Mouse (Mus musculus) liver, adult (tissue): ENCODE results near the gene Zkscan16.

Experiments used
- GATA4 ChIP-seq: IDR thresholded peaks from 2 replicates; pipeline ENCODE4 v1.6.1; 2014; ENCODE audit warnings: mild to moderate bottlenecking, low read length; ENCODE audit not compliant: insufficient replicate concordance

Zkscan16 gene

DNA sequence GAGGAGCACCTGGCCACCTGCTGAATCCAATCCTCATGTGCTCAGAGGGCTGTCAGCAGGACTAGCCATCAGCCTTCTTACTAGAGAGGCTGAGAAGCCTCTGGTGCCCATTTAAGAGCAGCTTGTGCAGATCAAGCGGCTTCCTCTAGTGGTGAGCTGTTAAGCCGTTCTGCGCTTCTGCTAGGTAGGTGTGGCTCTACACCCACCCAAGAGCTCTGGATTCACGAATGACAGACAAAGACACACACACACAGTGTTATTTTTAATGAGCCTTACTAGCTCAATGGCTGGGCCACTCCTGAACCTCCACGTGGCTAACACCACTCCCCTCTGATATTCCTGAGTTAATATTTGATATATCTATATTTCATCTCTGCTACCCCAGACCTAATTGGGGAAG, 17.8 kb upstream of the Zkscan16 start:
- TF ChIP-seq GATA4, result no peak

DNA sequence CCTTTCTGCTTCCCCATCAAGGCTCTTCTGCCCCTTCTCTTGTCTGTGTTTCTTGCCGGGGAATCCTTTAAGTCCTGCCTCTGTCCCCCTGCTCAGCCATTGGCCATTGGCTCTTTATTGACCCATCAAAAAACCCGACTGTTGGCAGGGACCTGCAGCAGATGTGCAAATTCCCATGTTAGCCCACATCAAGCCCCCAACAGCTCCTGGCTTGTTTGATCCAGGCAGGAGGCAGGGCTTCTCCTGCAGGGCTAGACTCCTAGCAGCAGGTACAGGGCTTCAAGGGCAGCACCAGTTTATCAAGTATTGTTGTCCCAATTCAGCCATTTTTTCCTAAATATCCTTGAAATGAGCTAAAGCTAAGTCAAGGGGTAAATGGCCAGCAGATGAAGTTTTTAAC, 17.3 kb upstream of the Zkscan16 start:
- TF ChIP-seq GATA4, result no peak

DNA sequence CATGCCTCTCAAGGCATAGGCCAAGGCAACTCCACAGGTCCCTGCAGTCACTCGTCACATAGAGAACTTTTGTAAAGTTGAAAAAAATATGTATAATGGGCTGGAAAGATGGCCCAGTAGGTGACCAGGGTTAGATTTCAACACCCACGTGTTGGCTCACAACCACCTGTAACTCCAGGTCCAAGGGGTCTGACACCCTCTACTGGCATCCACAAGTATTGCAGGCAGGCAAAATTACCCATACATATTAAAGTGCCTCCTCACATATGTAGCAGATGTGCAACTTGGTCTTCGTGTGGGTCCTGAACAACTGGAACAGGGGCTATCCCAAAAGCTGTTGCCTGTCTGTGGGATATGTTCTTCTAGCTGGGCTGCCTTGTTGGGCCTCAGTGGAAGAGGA, 15.8 kb upstream of the Zkscan16 start:
- no peak for TF ChIP-seq GATA4

DNA sequence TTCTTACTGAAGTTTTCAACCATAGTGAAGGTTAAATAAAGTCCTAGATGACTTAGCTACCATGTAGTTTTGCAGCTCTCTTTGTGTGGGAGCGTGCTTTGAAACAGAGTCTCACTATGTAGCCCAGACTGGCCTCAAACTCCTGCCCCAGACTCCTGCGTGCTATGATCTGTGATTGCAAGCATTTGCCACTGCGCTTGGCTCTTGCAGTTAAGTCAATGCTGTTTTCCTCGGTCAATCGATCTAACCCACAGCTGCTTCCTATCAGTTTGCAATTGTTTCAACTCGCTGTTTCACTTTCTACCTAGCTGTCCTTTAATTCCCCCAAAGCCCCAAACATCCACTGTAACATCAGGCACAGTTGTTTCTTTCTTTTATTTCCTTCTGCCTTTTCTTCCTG, 10.9 kb upstream of the Zkscan16 start:
- no peak for TF ChIP-seq GATA4

DNA sequence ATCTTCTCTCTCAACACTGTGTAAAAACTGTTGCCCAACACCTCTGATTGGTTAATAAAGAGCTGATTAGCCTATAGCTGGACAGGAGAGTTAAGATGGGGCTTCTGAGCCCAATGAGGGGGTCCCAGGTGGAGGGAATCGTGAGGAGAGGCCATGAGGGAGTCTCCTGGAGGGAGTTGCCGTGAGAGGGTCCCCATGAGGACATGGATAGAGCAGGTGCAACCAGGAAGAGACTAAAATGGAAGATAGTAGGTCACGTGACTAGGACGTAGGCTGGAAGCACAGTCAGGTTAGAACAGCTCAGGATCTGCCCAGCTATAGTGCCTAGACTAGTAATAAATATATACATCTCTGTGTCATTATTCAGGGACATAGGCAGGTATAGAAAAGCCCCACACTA, 9.1 kb upstream of the Zkscan16 start:
- no peak for TF ChIP-seq GATA4

DNA sequence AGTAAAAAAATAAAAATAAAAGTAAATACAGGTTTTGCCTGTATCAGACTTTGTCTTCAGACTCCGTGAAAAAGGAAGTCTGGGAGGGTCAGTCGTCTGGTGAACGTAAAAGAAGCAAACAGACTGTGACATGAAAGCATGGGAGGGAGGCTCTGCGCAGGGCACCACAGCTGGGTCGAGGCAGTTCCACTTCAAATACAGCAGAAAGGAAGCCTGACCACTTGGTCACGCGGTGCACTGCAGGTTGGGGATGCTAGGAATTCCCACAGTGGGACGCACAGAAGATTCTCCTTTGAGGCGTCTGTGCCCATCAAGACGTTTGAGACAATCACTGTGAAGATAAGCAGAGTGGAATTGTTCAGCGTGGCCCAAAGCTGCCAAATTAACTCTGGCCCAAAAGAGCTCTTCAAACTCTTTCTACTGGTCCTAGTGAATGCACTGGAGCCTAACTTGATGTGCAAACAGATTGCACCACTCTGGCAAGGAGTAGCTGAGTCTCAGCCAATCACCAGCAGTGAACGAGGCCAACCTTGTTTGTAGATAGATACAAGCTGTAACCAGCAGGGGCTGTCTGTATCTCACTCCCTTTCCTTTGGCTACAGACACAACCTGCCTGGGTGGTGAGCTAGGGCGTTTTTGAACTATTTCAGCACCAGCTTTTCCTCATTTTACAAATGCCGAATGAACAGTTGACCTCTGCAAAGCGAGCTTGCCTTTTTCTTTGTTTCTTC, 8.5 kb upstream of the Zkscan16 start:
- TF ChIP-seq GATA4, result no peak

DNA sequence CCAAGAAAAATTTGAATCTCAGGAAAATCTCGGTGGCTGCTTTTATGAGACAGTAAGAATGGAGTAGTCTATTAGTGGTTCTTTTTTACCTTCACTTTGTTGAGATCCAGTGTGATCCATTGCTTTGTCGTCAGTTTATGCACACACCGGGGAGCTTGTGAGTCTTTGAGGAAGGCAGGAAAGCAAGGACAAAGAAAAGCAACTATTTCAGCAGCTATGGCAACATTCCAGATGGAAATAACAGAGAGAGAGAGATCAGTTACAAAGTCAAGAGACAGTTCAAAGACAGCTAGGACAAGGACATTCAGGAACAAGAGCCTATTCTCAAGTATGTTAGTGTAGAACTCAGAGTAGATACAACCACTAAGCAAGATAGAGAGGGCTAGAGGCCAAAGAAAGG, 7.6 kb upstream of the Zkscan16 start:
- no peak for TF ChIP-seq GATA4

DNA sequence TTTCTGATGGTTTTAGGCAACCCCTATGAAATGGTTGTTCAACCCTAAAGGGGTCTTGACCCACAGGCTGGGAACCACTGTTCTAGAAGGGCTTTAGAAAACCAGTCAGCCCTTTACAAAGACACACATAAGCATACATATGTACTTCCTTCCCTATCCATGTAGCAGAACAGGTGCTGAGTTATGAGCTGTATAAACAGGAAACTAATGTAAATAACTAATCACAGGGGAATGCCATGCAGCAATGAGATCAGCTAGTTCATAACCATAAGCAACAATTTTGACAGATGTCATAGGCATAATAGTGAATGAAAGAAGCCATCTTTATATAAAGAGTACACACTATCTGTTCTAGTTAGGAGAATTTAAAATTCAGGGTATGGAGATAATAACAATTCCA, 1.8 kb upstream of the Zkscan16 start:
- no peak for TF ChIP-seq GATA4

DNA sequence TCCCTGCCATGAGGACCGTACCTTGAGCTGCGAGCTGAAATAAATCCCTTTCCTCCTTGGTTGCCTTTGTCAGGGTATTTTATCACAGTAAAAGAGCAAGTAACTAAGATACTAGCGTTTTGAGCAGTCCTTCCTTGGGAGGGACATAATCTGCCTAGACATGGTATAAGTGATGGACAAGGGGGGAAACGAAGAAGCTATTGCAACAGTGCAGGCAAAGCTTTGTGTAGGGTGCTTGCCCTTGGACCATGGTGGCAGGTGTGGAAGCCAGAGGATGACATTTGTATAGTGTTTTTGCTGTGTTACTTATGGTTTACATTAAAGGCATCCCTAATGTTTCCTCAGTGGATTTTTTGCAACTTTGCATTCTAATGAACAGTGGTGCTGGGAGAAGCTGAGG, 486 bp upstream of the Zkscan16 start:
- TF ChIP-seq GATA4, result no peak

DNA sequence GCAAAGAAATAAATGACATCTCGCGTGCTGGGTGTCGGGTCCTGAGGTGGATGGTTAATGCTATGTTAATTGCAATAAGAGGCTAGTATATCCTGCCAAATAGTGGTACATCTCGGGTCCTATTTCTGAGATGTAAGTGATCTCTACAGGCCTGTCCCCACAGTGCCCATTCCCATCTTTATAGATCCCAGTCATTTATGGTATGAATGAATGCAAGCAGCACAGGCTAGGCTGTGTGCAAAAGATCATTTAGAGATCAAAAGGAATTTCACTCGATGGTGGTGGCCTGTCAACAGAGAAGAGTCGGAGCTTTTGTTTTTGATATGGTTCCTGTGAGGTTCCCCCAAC, 752 bp downstream of the Zkscan16 start:
- no peak for TF ChIP-seq GATA4

DNA sequence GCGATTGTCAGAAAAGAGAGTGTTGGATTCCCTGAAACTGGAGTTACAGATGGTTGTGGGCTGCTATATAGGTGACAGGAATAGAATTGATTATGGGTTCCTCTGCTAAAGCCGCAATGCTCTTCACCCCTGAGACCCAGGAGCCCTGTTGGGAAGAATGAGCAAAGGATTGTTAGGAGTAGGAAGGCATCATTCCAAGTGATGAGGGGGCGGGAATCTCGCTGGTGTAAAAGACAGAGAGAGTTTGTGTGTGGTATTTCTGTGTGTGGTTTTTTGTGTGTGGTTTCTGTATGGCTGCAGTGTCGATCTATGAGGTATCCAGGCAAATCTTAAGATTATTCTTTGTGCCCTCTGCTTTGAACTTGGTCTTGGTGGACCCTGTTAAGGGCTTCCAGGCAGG, 1.3 kb downstream of the Zkscan16 start:
- TF ChIP-seq GATA4, result no peak

DNA sequence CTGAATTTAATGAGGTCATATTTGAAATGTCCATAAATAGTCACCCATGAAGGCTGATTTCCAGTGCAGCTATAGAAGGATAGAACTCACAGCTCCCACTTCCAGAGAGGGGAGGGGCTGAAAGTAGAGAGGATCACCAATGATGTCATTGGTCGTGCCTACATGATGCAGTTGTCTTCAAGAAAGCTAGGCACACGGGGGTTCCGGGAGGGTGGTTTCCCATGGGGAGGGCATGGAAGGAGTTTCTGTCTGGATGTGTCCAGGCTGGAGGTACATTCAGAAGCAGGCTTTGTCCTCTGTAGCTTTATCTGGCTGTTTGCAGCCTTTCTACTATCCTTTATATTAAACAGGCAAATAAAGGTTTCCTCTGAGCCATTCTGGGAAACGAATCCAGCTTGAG, 5.0 kb downstream of the Zkscan16 start:
- TF ChIP-seq GATA4, result no peak

DNA sequence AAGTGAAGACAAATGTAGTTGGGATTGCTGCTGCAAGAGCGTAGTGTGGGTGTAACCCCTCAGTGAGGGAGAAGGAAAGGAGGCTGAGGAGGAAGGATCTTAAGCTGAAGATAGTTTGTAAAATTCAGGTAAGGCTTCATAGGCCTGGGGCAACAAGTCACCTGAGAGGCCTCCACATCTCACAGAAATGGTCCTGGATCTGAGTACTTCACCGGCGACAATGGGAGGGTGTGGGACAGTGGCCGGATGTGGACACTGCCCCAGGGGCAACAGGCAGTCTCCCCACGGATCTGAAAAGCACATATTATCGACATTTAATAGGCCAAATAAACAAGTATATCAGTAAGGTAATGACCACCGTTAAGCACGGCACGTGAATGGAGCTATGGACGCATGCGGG, 9.2 kb downstream of the Zkscan16 start:
- TF ChIP-seq GATA4, result no peak

DNA sequence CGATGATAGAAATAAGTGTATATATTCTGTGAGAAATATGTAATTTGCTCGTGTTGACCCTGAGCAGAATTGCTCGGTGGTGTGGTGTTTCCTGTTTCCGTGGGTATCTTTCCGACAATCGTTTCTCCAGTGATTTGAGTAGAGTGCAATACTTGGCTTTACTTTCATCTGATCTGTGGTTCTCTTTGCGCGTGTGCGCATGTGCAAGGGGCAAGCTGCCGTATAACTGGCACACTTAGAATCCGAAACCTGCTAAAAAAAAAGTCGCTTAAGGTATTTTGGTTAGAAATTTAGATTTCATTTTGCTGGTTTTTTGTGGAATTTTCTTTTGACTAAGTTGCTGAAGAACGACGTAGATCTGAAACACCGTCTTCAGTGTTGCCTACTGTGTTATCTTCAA, 18.3 kb downstream of the Zkscan16 start:
- TF ChIP-seq GATA4, result no peak

DNA sequence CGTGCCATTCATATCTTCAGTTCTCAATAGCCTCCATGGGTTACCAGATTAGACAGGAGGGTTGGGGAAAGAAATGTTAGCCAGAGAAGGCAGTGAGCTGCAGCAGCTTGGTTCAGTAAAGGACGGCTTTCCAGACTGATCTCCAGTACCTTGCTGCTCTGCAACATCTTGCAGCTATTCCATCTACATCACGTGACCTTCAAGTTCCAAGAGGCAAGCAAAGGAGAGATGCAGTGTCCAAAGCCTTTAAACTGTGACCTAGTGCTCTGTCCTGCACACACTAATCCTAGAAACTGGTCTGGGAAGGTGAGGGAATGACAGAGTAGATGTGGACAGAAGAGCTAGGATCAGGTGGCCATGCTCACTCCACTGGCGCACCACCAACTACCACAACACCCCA, 19.8 kb downstream of the Zkscan16 start:
- TF ChIP-seq GATA4, result no peak

DNA sequence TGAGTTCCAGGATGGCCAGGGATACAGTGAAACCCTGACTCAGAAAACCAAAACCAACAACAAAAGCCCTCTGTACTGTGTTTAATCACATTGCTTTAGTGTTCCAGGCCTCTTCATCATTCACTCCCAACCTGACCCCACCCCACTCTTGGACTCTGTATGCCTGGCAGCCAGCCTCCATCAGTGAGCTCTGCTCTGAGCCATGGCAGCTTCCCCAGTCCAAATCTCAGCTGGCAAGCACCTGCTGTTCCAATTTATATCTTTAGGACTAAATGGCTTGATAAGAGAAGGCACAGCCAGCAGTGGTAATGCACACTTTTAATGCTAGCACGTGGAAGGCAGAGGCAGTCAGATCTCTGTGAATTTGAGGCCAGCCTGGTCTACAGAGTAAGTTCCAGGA, 21.7 kb downstream of the Zkscan16 start:
- no peak for TF ChIP-seq GATA4

DNA sequence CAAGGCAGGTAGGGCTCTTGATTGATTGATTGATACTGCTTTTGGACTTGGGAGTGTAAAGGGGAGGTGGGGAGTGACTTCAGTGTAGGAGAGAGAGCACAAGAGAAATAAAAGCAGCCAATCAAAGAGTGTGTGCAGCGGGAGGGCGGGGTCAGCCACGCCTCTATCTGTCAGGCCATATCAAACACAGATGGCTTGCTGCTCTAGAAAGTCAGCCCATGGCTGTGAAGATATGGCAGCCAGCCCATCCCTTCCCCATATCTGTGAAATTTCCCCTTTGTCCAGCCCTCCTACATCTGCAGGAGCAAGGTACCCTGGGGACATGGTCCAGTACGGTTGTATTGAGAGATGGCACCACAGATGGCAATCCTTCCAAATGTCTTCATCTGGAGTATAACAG, 27.2 kb downstream of the Zkscan16 start:
- TF ChIP-seq GATA4, result no peak

DNA sequence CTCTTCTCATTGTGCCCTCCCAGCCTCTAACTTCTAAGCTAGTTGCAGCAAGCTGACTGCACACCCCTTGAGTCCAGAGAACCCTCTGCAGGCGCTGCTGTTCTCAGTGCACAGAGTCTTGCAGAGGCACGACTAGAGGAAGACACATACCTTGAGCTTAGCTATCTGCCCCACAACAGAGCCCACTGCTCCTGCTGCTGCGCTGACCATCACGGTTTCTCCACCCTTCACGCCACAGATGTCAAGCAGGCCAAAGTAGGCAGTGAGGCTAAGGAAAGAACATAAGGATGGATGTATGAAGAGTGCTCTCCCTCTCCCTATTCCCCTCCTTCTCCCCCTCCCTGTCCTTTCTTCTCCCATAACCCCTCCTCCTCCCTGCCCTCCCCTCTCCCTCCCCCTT, 32.3 kb downstream of the Zkscan16 start:
- no peak for TF ChIP-seq GATA4

DNA sequence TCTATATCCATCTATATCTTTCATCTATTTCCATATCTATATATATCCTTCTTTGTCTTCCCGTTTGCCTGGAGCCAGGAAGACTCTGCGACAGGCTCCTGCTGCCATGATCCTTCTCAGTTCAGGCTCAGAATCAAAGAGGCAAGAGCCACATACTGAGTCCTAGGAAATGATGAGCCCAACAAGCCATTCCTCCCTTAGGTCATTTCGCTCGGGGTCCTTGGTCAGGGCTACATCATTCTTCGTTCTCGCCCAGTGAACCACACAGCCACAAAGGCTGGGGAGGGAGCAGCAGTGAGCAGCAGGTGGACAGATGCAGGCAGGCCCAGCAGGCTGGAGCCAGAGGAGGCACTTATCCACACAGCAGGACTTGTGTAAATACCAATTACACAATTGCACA, 38.0 kb downstream of the Zkscan16 start:
- TF ChIP-seq GATA4, result no peak

DNA sequence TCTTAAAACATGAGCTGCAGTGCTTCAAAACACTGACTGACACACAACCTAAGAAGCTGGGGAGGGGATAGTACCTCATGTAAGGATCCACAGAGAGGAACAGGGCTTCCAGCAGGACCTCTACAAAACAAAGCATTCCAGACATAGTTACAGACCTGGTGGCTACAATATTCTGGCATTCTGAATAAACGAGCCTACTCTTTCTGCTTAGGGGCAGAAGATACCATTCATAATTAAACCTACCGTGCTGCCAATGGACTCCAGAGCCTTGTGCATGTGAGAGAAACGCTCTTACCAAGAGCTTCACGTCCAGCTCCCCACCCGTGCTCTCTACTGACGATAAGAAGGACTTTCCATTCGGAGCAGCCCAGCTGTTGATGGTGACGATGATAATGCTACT, 39.4 kb downstream of the Zkscan16 start:
- no peak for TF ChIP-seq GATA4
